Mouse (Mus musculus): Measurements from ENCODE around the gene Trip11.

The Trip11 gene

DNA sequence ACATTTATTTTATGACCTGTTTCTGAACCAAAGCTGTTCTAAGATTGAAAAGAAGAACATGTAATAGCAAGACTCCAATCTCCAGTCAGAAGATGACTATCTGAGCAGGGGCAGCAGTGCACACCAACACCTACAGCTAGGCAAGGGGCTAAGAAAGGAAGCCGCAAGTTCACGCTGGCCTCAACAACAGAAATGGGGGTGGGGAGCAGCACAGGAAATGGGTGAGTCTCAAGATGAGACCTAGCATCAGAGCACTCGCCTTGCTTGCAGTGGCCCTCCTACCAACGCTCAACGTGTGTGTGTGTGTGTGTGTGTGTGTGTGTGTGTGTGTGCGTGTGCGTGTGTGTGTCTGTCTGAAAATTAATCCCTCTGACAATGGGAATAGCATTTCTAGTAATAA lies 16.0 kb downstream of the Trip11 start:
- peak in 1 of 2 experiments; percentile 20 for DNase-seq (ENCODE audit: low spot score in 2 of 2)

DNA sequence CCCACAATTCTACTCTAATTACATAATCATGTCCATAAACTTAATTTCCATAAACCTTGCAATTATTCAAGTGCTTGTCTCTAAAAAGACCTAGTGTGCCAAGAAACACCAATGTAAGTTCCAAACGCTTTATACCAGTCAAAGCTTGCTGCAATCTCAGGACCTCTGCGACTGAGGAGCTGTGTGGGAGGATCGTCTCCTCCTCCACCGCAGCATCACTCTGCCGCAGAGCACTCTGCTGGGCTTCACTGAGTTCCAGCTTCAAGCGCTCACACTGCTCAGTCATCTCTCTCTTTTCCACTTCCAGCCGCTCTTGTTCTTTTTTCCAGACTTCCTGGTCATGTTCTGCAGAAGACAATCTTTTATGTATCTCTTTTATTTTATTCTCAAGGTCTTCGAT lies 19.8 kb downstream of the Trip11 start:
- DNase-seq (ENCODE audit: low spot score in 2 of 2): no peak

- no peak for DNase-seq (ENCODE audit: low spot score in 2 of 2)
These were observed 20.2 kb downstream of the Trip11 start for GRCm38 (mm10) chr12:101892832-101893231.

DNA sequence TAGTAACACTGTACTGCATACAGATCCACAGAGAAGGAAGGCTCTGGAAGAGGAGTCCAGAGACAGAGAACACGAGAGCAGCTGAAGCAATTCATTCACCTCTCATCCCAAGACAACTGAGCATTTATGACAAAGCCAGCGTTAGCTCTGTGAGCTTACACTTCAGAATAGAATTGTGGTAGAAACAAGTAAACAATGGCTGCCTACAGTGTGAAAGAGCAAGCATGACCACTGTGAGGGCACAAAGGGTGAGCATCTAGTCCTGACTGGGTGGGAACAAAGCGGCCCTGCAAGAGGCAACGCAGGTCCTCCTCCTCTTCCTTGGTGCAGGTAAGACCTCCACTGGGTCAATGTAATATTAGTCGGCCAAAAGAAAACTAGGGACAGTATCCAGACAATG lies 22.0 kb downstream of the Trip11 start:
- DNase-seq (ENCODE audit: low spot score in 2 of 2): no peak

DNA sequence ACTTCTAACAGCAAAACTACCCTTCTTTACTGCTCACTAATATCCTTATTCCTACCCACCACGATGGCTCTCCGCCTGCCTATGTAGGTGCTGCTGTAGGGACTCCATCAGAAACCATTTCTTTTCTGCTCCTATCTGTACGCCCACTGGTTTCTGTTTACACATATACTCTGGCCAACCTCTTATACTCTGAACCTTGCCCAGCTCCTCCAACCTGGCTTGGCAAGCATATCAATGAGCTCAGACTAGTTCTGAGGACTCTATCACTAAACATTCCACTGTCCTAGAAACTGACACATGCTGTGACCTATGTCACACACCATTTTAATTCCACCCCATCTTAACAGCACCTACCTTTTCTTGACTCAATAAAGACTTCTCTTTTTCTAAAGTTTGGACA lies 23.7 kb downstream of the Trip11 start:
- no peak for DNase-seq (ENCODE audit: low spot score in 2 of 2)

- no peak for DNase-seq (ENCODE audit: low spot score in 2 of 2)
These were observed 24.8 kb downstream of the Trip11 start for GRCm38 (mm10) chr12:101888312-101888711.

- no peak for DNase-seq (ENCODE audit: low spot score in 2 of 2)
These were observed 28.1 kb downstream of the Trip11 start for GRCm38 (mm10) chr12:101884926-101885325.

GRCm38 (mm10) chr12:101876374-101876773 lies 36.7 kb downstream of the Trip11 start:
- DNase-seq (ENCODE audit: low spot score in 2 of 2): no peak

- no peak for DNase-seq (ENCODE audit: low spot score in 2 of 2)
These were observed 38.0 kb downstream of the Trip11 start for GRCm38 (mm10) chr12:101875107-101875506.

GRCm38 (mm10) chr12:101862286-101862964 lies 50.6 kb downstream of the Trip11 start:
- DNase-seq (ENCODE audit: low spot score in 2 of 2): no peak

DNA sequence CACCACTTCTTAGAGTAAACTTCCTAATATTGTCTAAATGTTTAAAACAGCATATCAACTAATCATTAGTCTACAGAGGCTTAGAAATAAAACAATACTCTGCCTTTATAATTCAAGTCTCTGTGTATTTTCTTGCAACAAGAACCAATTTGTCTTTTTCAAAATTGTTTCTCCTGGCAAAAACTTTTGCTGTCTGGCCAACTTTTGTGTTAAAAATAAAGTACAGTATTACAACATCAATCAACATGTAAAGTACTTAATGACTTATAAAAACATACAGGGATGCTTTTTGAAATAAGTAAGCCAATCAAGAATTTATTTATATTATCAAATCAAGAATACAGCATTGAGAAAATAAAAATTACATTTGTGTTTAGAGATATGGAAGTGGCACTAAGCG lies 52.8 kb downstream of the Trip11 start:
- no peak for DNase-seq (ENCODE audit: low spot score in 2 of 2)

DNA sequence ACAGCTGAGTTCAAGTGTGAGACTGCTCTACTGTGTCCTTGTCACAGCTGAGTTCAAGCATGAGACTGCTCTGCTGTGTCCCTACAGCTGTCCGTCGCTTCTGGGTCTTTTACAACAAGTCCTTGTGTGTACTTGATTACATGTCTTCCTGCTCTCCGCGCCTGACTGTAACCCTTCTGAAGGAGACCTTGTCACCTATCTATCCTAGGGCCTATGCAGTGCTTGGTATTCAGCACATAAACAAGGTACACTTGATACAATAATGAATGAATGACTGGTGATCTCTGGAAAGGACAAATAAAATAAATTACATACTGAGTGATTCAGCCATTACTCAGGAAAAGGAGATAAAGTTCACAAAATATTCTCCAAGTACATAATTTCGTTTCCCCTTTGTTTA lies 55.1 kb downstream of the Trip11 start:
- no peak for DNase-seq (ENCODE audit: low spot score in 2 of 2)

DNA sequence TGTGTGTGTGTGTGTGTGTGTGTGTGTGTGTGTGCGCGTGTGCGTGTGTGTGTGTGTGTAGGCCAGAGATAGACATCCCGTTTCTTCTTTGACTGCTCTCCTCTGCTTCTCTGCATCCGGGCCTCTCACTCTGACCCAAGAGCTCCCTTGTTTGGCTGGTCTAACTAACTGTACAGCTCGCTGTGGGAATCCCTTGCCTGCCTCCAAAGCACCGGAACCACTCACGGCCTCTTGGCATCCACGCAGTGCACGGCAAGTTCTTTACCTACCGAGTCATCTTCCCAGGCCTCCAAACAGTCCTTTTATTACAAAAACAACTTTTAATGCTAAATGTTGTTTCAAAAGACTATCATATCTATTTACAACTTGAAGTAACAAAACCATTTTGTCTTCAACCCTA lies 58.7 kb downstream of the Trip11 start:
- no peak for DNase-seq (ENCODE audit: low spot score in 2 of 2)

DNA sequence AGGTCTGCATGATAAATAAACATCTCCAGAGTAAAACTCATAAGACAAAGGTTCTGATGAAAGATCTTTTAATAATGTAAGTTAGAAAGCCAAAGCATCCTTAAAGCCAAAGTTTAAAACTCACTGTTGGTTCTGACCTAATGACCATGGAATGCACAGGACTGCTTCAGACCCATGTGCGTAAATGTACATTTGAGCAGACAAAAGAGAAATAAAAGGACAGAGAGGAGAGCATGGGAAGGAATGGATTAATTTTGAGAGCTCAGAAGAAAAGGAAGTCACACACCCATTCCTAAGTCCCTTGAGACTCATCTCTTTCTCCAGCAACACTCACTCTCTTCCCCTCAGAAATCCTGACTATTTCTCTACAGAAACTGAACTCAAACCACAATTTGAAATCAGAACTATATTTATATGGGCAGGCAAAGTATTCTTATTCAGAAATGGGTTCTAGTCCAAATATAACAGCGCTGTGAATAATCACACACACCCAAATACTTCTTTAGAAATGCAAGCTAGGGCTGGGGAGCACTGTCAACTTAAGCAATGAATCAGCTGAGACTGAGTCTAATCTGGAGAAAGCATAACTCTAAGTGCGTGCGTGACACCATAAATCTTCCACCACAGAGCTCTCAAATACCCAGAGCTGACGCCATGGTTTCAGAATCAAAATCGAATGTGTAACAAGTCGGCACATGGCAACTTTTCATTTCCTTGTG lies 61.1 kb downstream of the Trip11 start:
- no peak for DNase-seq (ENCODE audit: low spot score in 2 of 2)

DNA sequence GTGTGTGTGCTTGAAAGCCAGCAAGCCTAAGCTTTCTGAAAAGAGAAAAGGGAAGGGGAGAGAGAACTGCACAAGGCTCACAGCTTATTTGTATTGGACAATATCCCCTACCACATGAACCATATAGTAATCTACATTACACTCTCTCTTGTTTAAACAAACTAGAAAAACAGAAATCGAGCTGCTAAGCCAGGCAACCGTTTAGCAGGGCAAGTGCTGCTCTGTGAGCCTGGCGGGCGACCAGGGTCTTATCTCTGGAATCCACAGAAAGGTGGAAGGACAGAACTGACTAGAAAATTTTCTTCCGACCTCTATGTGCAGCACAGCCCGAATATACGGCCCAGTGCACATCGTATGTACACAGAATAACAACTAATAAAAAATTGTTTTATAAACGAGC lies 61.8 kb downstream of the Trip11 start:
- no peak for DNase-seq (ENCODE audit: low spot score in 2 of 2)

GRCm38 (mm10) chr12:101836546-101837274 lies 76.4 kb downstream of the Trip11 start:
- no peak for DNase-seq (ENCODE audit: low spot score in 2 of 2)

DNA sequence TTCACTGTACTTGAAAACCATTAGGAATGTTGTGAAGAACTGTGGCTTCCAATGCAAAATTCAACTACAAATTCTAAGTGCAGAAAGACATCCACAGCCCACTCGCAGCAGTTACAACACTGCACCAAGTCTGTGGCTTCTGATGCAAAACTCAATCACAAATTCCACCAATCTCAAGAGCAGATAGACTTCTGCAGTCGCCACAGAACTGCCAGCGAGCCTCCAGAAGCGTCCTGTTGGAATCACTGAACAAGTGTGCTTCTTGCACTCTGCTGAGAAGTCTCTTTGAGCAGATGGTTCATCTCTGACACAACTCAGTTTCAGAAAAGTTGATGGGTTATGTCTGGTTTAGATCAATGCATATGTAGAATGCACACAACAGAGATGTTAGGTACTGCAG lies 78.4 kb downstream of the Trip11 start:
- no peak for DNase-seq (ENCODE audit: low spot score in 2 of 2)

- no peak for DNase-seq (ENCODE audit: low spot score in 2 of 2)
These were observed 79.3 kb downstream of the Trip11 start for GRCm38 (mm10) chr12:101833776-101834175.

DNA sequence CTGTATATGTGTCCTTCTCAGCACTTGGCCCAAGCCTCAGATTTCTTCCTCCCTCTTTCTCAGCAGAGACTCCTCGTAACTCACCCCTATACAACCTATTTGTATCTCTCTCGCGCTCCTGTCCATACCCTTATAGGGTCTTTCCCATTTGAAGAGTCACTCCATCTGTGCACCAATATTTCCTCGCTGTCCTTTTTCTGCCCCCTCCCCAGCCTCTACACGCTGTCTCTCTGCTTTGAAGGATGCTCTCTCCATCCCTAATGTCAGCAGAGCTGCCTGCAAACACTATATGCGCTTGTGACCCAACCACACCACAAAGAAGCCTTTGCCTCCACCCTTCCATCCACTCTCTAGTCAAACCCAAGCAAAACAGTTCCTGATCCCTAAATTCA lies 80.0 kb downstream of the Trip11 start:
- DNase-seq (ENCODE audit: low spot score in 2 of 2): no peak

GRCm38 (mm10) chr12:101832179-101833114 lies 80.6 kb downstream of the Trip11 start:
- no peak for DNase-seq (ENCODE audit: low spot score in 2 of 2)

- DNase-seq (ENCODE audit: low spot score in 2 of 2): no peak
These were observed 81.8 kb downstream of the Trip11 start for GRCm38 (mm10) chr12:101831221-101831620.

DNA sequence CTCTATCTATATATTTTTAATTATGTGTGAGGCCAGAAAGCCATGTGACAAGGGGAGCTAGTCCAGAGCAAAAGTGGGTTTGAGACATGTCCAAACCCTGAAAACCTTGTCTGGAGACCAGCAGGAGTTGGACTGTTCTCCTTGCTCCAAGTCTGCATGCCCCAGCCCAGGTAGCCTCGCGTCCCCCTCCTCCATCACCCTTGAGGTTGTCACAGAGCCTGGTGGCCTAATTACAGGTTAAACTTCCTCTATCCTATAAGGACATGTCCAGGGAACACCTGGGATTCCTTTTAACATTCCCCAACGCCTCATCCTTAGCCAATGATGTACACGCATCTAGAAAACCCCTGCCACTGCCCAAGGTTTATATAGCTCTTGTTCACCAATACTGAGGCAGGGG lies 89.9 kb downstream of the Trip11 start:
- DNase-seq (ENCODE audit: low spot score in 2 of 2): no peak

Data from spleen, postnatal 4 days (tissue).